Mouse (Mus musculus): ENCODE measurements around the gene Leng1. TPM values are rescaled to one million over a fixed set of nuclear protein-coding genes. Genes with fewer than 3 reads are reported as not detected.
A peak's percentile ranks its signal among the peaks of the same experiment; 100 is the strongest.

Gene Leng1
- 20.3 and 21.6 TPM in 2 replicates for polyA plus RNA-seq (2012)

GRCm38 (mm10) chr7:3665215-3666114 is at the start of gene Leng1:
Gene Leng1, minus strand, starts transcription at chr7:3665840.
- no peak for TF ChIP-seq GATA1 (IDR thresholded peaks at IDR 0.05; ENCODE audit: low read length)

DNA sequence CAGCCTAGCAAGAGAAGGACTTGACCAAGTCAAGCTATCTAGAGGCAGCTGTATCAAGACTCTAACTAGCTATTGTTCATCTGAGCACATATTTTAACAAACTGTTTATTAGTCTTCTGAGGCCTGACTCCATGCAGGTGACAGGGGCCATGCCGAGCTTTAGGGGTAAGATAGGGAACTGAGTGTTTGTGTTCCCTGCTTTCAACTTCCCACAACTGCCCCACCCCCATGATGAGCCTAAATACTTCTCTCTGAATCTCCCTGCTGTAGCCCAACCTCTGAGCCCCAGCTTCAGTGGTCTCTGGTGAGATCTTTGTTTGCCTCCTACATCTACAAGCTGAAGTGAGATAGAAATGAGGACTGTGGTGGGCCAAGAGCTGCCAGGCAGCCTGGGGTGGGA is 49.6 kb upstream of the Leng1 start:
- no peak for TF ChIP-seq GATA1 (IDR thresholded peaks at IDR 0.05; ENCODE audit: low read length)

- TF ChIP-seq GATA1 (IDR thresholded peaks at IDR 0.05; ENCODE audit: low read length), result no peak
Measured at GRCm38 (mm10) chr7:3712264-3712942, 46.8 kb upstream of the Leng1 start.

GRCm38 (mm10) chr7:3709000-3709399 is 43.4 kb upstream of the Leng1 start:
- TF ChIP-seq GATA1 (IDR thresholded peaks at IDR 0.05; ENCODE audit: low read length), result no peak

- TF ChIP-seq GATA1 (IDR thresholded peaks at IDR 0.05; ENCODE audit: low read length), result no peak
Measured at GRCm38 (mm10) chr7:3707568-3708413, 42.2 kb upstream of the Leng1 start.

DNA sequence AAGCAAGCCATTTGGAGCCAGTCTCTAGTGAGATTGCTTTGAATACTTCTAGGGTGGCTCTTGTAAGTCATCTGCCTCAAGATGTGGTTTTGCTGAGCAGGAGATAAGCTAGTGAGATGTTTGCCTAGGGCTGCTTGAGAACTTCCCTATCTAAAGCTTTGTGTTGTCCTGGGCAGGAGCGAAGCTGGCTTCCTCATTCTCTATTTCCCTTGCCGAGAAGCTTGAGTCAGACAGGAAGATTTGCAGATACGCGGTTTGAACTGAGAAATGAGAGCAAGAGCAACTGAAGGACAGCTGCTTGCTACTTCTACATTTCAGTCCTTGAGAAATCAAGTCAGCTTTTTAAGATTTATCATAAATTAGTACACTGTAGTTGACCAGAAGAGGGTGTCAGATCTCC is 41.4 kb upstream of the Leng1 start:
- peak; percentile 98 for TF ChIP-seq GATA1 (IDR thresholded peaks at IDR 0.05; ENCODE audit: low read length)

GRCm38 (mm10) chr7:3706343-3706934 is 40.8 kb upstream of the Leng1 start:
- no peak for TF ChIP-seq GATA1 (IDR thresholded peaks at IDR 0.05; ENCODE audit: low read length)

GRCm38 (mm10) chr7:3705911-3706310 is 40.3 kb upstream of the Leng1 start:
- no peak for TF ChIP-seq GATA1 (IDR thresholded peaks at IDR 0.05; ENCODE audit: low read length)

- no peak for TF ChIP-seq GATA1 (IDR thresholded peaks at IDR 0.05; ENCODE audit: low read length)
Measured at GRCm38 (mm10) chr7:3704475-3704874, 38.8 kb upstream of the Leng1 start.

DNA sequence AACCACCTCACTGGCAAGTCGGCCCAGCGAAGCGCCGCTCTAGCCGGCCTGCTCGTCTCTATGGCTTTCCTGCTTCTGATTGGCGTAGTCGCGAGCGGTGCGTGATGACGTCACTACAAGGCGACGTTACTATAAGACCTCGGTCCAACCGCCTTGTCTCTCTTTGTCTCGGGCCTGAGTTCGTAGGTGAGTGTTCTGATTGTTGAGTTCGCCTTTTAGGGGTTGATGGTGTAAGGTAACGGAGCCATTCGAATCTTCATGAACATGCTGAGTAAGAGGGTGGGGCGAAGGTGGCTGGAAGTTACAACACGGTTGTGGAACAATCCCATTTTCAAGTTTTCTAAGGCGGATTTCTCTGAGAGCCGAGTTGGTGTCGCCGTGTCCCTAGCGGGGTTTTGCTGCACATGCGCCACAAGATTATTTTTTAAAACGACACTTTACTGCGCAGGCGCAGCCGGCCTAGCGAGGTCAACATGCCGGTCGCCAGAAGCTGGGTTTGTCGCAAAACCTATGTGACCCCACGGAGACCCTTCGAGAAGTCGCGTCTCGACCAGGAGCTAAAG is 38.3 kb upstream of the Leng1 start, which contains the start of gene Rps9:
TSS of gene Rps9 (plus strand) at position 115 of the 563 bp plus-strand sequence.
- no peak for TF ChIP-seq GATA1 (IDR thresholded peaks at IDR 0.05; ENCODE audit: low read length)

GRCm38 (mm10) chr7:3703148-3703878 is 37.7 kb upstream of the Leng1 start:
- no peak for TF ChIP-seq GATA1 (IDR thresholded peaks at IDR 0.05; ENCODE audit: low read length)

- no peak for TF ChIP-seq GATA1 (IDR thresholded peaks at IDR 0.05; ENCODE audit: low read length)
Measured at GRCm38 (mm10) chr7:3698471-3698870, 32.8 kb upstream of the Leng1 start.

- no peak for TF ChIP-seq GATA1 (IDR thresholded peaks at IDR 0.05; ENCODE audit: low read length)
Measured at GRCm38 (mm10) chr7:3694076-3694948, 28.7 kb upstream of the Leng1 start.

GRCm38 (mm10) chr7:3693809-3694075 is 28.1 kb upstream of the Leng1 start:
- no peak for TF ChIP-seq GATA1 (IDR thresholded peaks at IDR 0.05; ENCODE audit: low read length)
